Mouse (Mus musculus): ENCODE measurements around the gene Ptprg.
"Not testable (repeated sequence)": the region's sequence is repeated elsewhere in the genome, so short reads cannot be mapped to it uniquely, and the experiment has no call there.

The Ptprg gene

GRCm38 (mm10) chr14:12199956-12200950, 646.9 kb downstream of the Ptprg start:
- DNase-seq (ENCODE audit: low spot score in 2 of 2) = no peak

- no peak for DNase-seq (ENCODE audit: low spot score in 2 of 2)
These were observed 648.9 kb downstream of the Ptprg start for GRCm38 (mm10) chr14:12202214-12202613.

GRCm38 (mm10) chr14:12203081-12203480, 649.7 kb downstream of the Ptprg start:
- no peak for DNase-seq (ENCODE audit: low spot score in 2 of 2)

GRCm38 (mm10) chr14:12206138-12206537, 652.8 kb downstream of the Ptprg start:
- no peak for DNase-seq (ENCODE audit: low spot score in 2 of 2)

GRCm38 (mm10) chr14:12208554-12208953, 655.2 kb downstream of the Ptprg start:
- no peak for DNase-seq (ENCODE audit: low spot score in 2 of 2)

GRCm38 (mm10) chr14:12218544-12219150, 665.3 kb downstream of the Ptprg start:
- no peak for DNase-seq (ENCODE audit: low spot score in 2 of 2)

- DNase-seq (ENCODE audit: low spot score in 2 of 2) = no peak
These were observed 666.5 kb downstream of the Ptprg start for GRCm38 (mm10) chr14:12219877-12220276.

- DNase-seq (ENCODE audit: low spot score in 2 of 2) = no peak
These were observed 667.2 kb downstream of the Ptprg start for GRCm38 (mm10) chr14:12220540-12220939.

GRCm38 (mm10) chr14:12221571-12221970, 668.2 kb downstream of the Ptprg start:
- no peak for DNase-seq (ENCODE audit: low spot score in 2 of 2)

GRCm38 (mm10) chr14:12243726-12244125, 690.4 kb downstream of the Ptprg start:
- no peak for DNase-seq (ENCODE audit: low spot score in 2 of 2)

- DNase-seq (ENCODE audit: low spot score in 2 of 2) = no peak
These were observed 722.7 kb downstream of the Ptprg start for GRCm38 (mm10) chr14:12276031-12276430.

GRCm38 (mm10) chr14:12283641-12284040, 730.3 kb downstream of the Ptprg start, which contains the start of gene Gm49355:
TSS of gene Gm49355 (plus strand) at chr14:12283976.
- DNase-seq (ENCODE audit: low spot score in 2 of 2) = no peak

- peak; percentile 80 to 82 for DNase-seq (ENCODE audit: low spot score in 2 of 2)
These were observed 731.0 kb downstream of the Ptprg start, which contains the start of gene 3830406C13Rik for GRCm38 (mm10) chr14:12284141-12284912. TSS of gene 3830406C13Rik (plus strand) at chr14:12284173.

- not testable (repeated sequence) for DNase-seq (ENCODE audit: low spot score in 2 of 2)
These were observed 736.4 kb downstream of the Ptprg start for GRCm38 (mm10) chr14:12289747-12290146.

Data from urinary bladder, postnatal 36 days (tissue).